Mouse (Mus musculus) CD4-positive, CD25-positive, alpha-beta regulatory T cell, adult 2 months (primary cell): ENCODE results near the gene Tbc1d2b.

Source experiments
- DNase-seq: peaks from one replicate; pipeline ENCODE4 v3.0.0-alpha.2; 2012; ENCODE audit warnings: low read depth, low spot score

The Tbc1d2b gene

DNA sequence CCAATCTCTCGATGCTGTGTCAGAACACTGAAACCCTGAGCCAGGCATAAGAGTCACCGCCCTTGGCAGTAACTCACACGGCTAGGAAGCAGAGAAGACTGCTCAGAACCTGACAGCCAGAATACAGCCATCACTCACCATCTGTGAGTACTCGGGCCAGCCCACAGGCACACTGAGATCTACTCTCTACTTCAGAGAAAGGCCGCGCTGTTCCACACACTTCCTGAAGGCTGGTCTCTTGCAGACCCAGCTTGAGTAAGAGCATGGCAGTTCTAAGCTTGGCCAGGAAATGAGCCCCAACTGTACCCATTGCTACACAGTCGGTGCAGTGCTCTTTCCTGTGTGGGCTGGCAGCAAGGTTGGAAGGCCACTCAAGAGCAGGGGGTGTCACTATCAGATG is 27.7 kb downstream of the Tbc1d2b start:
- DNase-seq, result peak; percentile 77

DNA sequence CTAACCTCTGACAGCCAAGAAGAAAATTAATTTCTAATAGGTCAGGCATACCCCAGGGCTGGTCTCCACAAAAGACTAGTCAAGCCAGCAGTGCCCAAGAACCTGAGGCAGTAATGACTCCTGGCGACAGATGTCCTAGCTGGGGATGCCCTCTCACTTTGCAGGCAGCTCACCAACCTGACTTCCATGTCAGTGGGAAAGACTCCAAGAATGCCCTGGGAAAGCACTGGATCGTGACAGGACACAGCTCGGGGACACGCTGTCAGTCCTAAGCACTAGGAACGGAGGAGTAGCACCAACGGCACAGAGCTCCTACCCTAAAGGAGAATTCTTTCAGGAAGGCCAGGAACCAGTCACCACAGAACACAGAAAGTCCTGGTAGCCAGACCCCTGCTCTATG is 28.3 kb downstream of the Tbc1d2b start:
- DNase-seq, result no peak

DNA sequence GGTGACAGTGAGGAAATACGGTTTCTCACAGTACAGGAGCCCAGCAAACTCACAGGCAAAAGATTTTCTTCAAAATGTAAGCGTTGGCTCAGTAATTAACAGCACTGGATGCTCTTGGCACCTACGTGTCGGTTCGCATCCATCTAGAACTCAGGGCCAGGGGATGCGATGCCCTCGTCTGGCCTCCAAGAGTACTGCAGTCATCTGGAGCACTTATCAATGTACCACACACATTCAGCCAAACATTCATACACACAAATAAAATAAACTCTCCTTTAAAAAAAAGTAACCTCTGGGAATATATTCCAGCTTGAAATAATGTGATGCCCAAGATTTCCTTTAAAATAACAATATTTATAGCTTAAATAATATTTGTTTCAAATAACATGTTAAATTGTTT is 29.0 kb downstream of the Tbc1d2b start:
- peak; percentile 63 for DNase-seq

DNA sequence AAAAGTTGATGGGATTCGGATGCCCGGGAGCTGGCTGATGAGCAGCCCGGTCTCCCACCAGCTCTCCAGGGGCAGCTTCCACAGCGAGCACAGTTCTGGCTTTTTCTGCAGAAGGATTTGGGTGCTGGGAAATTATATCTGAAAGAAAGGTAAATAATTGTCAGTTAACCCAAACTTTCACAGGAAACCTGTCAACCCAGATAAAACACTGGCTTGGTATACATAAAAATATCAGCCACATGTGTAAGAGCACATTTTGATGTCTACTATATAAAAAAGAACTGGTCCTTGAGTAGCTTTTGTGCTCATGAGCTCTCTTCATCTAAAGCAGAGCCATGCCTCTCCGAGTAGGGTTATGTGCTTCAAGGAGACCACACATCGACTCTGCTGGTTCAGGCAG is 29.6 kb downstream of the Tbc1d2b start:
- no peak for DNase-seq

DNA sequence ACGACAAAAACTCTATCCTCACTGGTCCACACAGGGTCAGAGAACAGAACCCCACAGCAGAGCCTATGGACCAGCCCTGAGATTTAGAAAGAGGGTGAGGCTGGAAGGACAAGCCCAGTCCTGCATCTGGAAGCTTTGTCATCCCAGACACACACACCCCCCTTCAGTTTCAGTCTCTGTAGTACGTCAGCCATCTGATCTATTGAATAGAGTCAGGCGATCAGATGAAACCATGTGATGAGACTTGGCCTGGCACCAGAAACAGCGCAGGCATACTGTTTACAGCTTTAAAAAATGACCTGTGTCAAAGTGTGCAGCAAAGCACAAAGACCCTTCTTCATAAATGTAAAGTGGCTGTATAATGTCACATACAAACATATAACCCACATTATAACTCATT is 30.0 kb downstream of the Tbc1d2b start:
- DNase-seq, result no peak

DNA sequence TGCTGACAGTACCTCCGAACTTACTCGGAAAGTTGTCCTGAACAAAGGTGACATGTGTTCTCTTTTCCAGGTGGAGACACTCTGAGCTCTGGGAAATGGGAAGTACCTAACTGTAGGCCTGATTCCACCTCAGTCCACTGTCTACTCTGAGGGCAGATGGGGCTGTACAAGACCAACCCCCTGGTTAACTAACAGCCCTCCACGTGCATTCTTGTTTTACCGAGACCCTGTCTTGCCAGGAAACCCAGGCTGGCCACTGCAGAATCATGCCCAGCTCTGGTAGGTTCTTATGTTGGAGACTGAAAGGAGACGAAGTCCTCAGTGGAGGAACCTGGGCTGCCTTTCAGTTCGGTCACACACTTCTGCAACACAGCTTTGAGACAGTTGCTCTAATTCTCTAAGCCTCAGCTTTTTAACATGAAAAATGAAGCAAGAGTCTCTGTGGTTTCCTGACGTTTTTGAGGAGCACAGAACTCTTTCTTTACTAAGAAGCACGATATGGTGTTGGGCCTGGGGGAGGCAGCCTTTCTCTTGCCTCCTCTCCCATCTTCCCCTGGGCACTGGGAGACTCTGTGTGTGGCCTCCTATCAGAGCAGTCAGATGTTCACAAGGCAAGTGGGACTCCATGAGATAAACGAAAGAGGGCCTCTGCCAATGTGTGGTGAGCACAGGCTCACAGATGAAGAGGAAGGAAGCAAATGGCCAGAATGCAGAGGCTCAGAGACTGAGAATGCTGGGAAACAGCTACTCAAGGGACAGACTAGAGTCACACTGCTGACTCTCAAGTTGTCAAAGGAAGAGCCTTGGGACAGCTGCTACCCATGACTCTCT is 33.2 kb downstream of the Tbc1d2b start:
- DNase-seq, result no peak

DNA sequence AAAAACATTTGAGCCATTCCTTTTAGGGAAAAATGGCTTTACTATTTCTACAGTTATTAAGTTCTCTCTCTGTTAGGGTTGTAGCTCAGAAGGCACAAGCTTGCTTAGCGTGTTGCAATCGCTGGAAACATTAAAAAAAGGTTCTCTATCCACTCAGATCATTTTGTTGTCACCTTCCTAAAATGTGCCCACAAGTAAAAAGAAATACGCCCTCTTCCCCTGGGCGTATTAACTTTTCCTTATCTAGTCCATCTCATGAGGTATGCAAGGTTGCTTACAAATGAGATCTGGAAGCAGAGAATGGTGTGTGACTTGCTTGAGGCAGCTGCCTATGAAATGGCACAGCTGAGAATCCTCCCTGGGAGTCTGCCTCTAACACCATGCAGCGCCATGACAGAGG is 33.8 kb downstream of the Tbc1d2b start:
- DNase-seq, result no peak

DNA sequence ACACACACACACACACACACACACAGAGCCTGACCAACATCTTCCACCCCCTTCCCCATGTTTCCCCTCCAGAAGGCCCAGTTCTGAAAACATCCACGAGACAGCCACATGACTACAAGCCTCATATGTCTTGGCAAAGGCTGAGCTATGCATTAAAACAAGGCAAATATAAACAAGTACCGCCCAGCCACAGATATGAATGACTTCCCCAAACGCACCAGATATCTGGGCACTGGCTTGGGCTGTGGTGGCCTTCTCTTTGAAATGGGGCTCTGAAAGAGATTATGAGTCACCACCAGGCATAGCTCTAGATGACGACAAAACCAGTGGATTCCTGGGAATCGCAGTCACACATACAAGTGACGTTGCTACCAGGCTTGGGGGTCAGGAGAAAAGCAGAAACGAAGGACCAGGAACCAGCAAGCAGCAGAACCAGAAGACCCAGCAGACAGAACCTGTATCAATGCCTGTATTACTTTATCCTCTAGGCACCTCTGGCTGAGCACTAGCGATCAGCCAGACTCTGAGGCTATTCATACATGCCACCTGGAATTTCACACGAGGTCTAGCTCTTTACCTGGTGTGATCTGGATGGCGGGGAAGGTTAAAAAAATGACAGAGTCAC is 35.2 kb downstream of the Tbc1d2b start:
- DNase-seq, result no peak

DNA sequence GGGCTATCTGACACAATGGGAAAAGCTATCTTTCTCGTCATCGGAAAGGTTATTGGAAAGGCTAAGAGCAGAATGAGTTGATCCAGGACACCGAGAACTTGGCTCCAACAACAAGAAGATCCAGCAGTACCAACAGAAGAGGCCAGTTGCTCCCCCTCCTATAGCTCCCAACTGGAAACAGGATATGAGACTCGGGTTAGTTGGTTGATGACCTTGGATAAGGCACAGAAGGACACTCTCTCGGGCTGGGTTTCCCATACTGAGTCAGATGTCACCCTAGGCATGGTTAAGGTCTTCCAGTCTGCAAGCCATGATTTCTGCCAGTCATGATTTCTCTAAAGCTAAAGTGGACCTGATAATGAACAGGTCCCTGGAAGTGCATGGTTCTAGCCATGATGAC is 35.8 kb downstream of the Tbc1d2b start:
- no peak for DNase-seq

DNA sequence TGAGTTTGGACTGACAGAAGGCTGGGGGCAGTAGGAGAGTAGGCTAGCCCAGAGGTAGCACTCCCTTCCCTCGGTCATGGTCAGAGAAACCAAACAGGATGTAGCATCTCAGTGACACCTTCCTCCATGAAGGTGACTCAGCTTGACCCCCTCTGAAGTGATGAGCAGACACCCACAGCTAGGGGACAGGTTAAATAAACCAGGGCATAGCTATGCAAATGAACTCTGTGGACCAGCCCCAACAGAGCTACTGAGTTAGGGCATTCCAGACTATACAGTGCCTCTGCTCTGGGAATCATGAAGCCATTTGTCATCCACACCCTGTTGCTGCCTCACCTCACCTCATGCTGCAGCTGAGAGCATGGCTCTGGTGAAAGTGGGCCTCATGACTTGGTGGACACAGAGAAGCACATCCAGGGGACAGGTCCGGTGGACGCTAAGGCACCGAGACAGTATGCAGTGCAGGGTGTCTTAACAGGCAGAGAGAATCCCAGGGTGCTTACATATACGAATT is 36.6 kb downstream of the Tbc1d2b start:
- no peak for DNase-seq

DNA sequence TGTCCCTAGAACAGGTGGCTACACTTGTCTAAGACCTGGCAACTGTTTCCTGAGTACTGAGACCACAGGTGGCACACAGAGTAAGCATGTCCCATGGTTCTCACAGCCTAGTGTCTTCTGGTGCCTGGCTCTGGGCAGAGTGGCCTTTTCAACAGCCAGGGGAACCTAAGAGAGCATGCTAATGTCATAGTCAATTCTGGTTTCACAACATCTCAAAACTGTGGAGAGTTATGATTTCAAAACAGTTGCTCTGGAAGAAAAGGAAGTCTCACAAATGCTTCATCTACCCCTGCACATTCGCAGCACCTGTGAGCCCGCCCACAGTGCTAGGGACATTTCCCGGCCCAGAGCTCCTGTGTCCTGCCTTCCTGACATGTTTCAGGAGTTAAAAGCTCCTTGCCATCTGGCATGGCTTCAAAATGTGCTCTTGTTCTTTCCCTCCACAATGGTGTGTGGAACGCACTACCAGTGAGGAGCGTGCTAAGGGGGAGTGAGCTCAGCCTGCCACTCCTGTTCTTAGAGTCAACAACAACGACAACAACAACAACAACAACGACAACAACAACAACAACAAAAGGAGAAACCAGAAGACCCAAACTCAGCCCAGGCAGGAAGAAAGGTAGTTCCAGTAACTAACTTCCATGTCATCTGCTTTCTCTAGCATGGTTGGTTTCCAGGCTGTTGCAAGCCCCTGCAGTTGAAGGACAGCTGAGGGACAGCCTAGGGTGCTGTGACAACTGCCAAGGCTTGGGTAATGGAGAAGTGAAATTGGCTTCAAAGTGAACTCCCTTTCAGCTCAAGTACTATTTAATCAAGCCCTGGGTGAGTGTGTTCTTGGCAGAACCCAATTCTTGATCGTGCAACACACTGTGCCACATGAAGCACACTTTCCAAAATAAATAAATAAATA is 37.6 kb downstream of the Tbc1d2b start:
- DNase-seq, result no peak

DNA sequence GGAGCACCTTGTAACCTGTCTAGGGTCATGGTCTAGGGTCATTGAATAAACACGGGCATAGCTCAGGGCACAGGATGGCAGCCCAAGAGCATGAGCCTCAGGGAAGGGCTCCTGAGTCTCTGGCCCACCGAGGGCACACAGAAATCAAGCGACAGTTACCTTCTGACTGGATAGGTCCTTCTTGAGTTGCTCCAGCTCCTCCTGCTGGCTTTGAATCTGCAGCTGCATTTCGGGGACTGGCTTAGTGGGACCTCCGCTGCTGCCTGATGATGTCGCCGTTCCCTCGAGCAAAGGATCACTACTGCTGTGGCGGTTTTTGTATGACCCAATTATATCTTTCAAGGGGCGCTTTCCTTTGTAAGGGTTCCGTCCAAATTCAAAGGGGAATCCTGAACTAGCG is 43.4 kb downstream of the Tbc1d2b start:
- DNase-seq, result no peak

DNA sequence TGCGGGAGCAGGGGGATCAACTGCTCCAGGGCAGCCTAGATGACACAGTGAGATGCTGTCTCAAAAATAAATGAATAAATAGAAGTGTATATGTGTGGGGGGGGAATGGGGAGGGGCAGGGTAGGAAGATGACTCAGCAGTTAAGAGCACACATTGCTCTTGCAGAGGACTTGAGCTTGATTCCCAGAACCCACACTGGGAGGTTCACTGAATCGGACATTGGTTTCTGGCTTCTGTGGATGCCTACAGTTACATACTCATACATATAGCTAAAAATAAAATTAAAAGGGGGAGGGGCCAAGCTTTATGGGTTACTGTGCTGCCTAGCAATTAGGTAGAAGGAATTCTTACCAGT is 43.9 kb downstream of the Tbc1d2b start:
- DNase-seq, result no peak

DNA sequence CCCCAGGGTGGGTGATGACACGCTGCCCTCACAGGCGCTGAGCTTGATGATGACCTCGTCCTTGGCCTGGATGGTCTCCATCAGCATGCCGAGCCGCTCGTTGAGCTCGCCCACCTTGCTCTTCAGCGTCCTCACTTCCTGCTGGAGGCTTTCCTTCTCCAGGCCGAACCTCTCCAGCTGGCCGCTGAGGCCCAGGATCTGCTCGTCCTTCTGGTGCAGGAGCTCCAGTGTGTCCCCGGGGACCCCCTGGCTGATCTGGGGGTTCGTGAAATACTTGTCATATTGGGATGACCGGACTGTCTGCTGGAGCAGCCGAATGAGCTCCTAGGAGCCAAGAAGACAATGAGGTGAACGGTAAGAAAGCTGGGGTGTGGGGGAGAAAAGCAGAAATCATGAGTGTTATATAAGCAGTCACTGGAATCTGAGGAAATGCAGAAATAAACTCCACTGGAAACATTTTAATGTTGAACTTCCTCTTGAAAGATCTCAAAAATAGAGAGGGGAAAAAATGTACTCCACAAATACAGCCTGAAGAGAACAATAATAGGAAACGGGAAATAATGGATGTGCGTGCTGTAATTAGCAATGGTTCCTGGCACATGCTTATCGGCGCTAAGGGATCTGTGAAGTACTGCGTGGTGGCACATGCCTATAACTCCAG is 44.4 kb downstream of the Tbc1d2b start:
- no peak for DNase-seq

DNA sequence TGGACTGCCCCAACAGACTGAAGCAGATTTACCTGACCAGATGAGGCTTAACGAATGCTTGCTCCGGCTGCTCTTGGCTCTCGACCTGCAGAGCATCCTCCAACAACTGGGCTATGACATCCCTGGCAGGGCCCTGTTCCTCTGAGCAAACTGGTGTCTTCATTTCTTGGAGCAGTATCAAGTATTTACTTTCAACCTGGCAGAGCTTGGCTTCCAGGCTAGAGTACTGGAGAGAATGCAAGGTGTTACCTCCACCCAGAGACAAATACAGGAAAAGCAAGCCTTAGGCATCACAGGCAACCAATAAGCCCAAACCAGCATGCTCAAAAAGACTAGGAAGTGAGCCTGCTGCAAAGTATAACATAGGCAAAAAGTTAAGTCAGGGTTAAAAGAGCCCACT is 48.3 kb downstream of the Tbc1d2b start:
- DNase-seq, result no peak

DNA sequence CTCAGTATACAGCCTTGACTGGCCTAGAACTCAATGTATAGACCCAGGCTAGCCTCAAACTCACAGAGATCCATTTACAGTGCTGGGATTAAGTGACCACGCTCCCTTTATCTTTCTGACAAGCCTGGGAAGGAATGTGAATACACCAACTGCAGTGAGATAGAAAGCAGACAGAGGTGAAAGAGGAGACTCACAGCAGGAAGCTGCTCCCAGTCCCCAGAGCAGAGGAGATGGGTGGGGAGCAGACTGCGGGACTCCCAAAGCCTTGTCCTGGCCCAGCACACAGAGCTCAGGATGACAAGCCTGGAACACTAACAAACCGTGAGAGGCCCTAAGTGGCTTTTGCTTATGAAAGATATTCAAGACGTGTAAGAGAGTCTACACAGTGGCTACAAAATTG is 53.1 kb downstream of the Tbc1d2b start:
- no peak for DNase-seq

DNA sequence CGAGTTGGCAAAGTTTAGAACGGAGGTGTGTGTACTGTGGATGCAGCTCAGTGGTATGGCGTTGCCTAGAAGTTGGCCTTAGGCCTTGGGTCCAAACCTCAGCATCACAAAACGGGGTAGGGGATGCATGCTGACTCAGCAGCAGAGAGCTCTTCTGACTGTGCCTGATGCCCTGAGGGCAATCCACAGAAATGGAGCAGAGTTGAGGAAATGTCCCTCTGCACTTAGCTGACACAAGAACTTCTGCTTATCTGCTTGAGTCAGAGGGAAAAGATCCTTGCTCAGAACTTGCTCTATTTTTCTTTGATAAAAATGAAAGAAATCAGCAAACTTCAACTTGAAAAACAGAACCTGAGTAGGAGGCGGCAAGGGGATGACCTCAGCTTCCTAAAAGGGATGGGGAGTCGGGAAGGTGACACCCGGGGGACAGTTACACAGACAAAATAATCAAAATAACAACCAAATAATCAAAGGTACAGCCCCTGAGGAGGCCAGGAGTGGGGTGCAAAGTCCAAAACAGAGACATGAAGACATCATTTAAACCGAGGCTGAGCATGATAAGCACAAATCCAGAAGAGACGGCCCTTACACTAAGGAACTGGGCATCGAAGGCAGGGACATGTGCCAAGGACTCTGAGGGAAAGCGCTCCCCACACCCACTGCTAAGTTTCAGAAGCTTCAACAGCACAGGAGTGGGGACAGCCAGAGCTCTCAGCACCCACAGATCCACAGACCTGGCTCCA is 54.2 kb downstream of the Tbc1d2b start:
- no peak for DNase-seq

DNA sequence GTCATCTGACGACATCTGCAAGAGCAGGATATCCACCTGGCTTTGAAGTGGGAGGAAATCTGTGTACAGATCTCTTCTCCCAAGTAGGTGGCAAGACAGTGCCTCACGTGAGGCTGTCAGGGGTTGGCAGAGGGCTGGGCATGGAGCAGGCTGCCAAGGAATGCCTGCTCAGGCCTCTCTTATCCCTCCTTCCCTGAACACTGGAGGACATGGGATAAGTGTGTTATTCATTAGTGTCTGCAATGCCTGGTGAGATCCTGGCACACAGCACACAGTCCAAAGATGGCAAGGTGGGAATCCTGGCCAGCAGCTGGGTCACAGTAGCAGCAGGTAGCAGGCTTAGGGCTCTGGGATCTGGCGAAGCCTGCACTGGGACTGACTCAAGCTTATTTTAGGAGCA is 57.5 kb downstream of the Tbc1d2b start:
- DNase-seq, result no peak

DNA sequence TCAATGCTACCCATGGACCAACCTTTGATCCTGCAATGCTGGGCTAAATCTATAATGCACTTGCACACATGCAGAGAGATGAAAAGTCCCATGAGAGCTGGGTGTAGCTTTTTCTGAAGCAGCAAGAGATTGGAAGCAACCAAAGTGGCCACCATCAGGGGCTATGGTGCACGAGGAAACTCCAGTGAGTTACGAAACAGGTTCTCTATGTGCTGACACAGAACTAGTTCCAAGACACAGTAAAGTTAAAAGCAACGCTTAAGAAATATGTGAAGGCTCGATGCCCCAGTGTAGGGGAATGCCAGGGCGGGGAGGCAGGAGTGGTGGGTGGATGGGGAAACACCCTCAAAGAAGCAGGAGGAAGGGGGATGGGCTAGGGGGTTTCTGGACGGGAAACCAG is 61.9 kb downstream of the Tbc1d2b start:
- no peak for DNase-seq

DNA sequence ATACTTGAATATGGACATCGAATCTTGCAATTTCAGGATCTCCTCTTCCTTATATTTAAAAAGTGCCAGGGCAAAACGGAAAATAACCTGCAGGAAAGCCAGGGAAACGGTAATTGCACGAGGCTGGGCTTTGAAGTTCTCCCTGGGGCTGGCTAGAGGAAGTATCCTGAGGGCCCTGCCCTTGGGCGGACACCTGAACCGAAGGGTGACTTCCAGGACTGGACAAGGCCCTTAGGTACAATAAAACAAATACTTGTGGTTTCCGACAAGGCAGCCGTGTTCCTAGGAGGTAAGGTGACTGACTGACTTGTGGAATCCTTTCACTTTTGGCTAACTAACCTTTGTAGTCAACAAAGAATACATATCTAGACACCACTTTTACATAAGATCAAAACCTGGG is 62.8 kb downstream of the Tbc1d2b start:
- DNase-seq, result no peak

DNA sequence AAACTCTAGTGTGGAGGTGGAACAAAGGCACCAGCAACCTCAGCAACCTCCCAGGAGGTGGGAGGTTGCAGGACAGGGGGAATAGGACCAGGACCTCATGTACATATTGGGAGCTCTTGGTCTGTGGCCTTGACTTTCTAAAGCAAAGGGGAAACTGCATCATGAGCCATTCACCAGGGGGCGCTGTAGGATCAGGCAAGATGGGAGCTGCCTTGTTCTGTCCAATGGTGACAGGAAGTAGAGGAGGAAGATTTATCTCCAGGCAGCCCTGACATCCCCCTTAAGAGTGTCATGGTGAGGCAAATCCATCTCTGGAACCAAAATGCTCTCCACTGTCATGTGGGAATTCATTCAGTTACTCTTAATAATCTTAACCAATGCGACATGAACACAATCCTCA is 64.1 kb downstream of the Tbc1d2b start:
- DNase-seq, result peak; percentile 89
